Mouse (Mus musculus) hindbrain, embryonic 16.5 days (tissue): ENCODE results near the gene Flrt2. TPM values are rescaled to one million over a fixed set of nuclear protein-coding genes. Genes with fewer than 3 reads are reported as not detected.

Source experiments
- ATAC-seq: fragments of 200-750 bp; cut with Nextera tagmentation; 2 replicates; pipeline ENCODE4 v1.8.0; 2017; ENCODE audit warnings: moderate TSS enrichment, moderate library complexity
- H3K27ac ChIP-seq: fragments of 300-500 bp; sonication (generic); 2 replicates; pipeline ENCODE4 v1.5.1; 2014; ENCODE audit warnings: low read depth, mild to moderate bottlenecking, control low read depth, low read length, moderate library complexity
- H3K27me3 ChIP-seq: fragments of 300-500 bp; sonication (generic); replicated peaks from 2 replicates; pipeline ENCODE4 v1.6.1; 2014; ENCODE audit warnings: low read length; ENCODE audit not compliant: control insufficient read depth, insufficient read depth
- H3K36me3 ChIP-seq: fragments of 300-500 bp; sonication (generic); 2 replicates; pipeline ENCODE4 v1.6.1; 2014; ENCODE audit warnings: mild to moderate bottlenecking, low read length, moderate library complexity, mixed read lengths; ENCODE audit not compliant: control insufficient read depth, insufficient read depth
- H3K4me1 ChIP-seq: fragments of 300-500 bp; sonication (generic); 2 replicates; pipeline ENCODE4 v1.6.1; 2014; ENCODE audit warnings: low read depth, low read length; ENCODE audit not compliant: control insufficient read depth, insufficient read depth
- H3K4me2 ChIP-seq: fragments of 300-500 bp; sonication (generic); 2 replicates; pipeline ENCODE4 v1.6.1; 2014; ENCODE audit warnings: mild to moderate bottlenecking, low read length, control low read depth, moderate library complexity
- H3K4me3 ChIP-seq: fragments of 300-500 bp; sonication (generic); 2 replicates; pipeline ENCODE4 v1.5.1; 2014; ENCODE audit warnings: mild to moderate bottlenecking, low read length, control low read depth, moderate library complexity
- H3K9ac ChIP-seq: fragments of 300-500 bp; sonication (generic); 2 replicates; pipeline ENCODE4 v1.6.1; 2014; ENCODE audit warnings: low read depth, mild to moderate bottlenecking, control low read depth, low read length, moderate library complexity
- H3K9me3 ChIP-seq: fragments of 300-500 bp; sonication (generic); 2 replicates; pipeline ENCODE4 v1.6.1; 2014; ENCODE audit warnings: mild to moderate bottlenecking, low read length, moderate library complexity; ENCODE audit not compliant: control insufficient read depth
- polyA plus RNA-seq: library from polyadenylated mRNA; unstranded; fragments of >200 nt; fragmentation: Nextera tagmentation; extraction: Ambion mirVana; gene quantifications from 2 replicates; pipeline ENCODE4 v1.2.1, GENCODE M21; 2015

The Flrt2 gene
- polyA plus RNA-seq, 1 experiment from 2014 or later, result 20.3 TPM

GRCm38 (mm10) chr12:95816660-95817059 lies 124.6 kb downstream of the Flrt2 start:
- Histone ChIP-seq H3K9ac (no peak overlapping the region), H3K36me3 (no peaks in the 10 kb centered on the region), H3K9me3 (no peaks in the 10 kb centered on the region), H3K27me3 (no peaks in the 10 kb centered on the region), H3K4me3 (no peak overlapping the region), H3K4me1 (no peaks in the 10 kb centered on the region), H3K4me2 (no peak overlapping the region), H3K27ac (no peak overlapping the region)
- no peak for ATAC-seq
